Mouse (Mus musculus): Measurements from ENCODE around the gene Micu1. TPM values are rescaled to one million over a fixed set of nuclear protein-coding genes. Genes with fewer than 3 reads are reported as not detected.

Gene Micu1
- polyA plus RNA-seq, 1 experiment, result 57.5 TPM

GRCm38 (mm10) chr10:59877421-59878117, 175.3 kb downstream of the Micu1 start:
- TF ChIP-seq CTCF (IDR thresholded peaks at IDR 0.05; ENCODE audit: borderline replicate concordance, control insufficient read depth, extremely low read depth, insufficient read depth, low read length, poor library complexity) (no peak), POLR2A (IDR thresholded peaks at IDR 0.05; ENCODE audit: control insufficient read depth, extremely low read depth, insufficient read depth, low read length, poor library complexity) (no peak)
- Histone ChIP-seq H3K4me3 (ENCODE audit: control insufficient read depth, insufficient read depth, low read length) (no peak overlapping the region), H3K27ac (ENCODE audit: control insufficient read depth, insufficient read depth, low read length) (no peak overlapping the region), H3K4me1 (replicated peaks; ENCODE audit: control insufficient read depth, insufficient read depth, low read length) (peaks cover 2% of the 10 kb centered on the region; the same call in 1 of the 2 replicates), H3K36me3 (ENCODE audit: control insufficient read depth, insufficient read depth, low read length) (no peaks in the 10 kb centered on the region), H3K27me3 (ENCODE audit: control insufficient read depth, insufficient read depth, low read length) (no peaks in the 10 kb centered on the region)
- DNase-seq, result no peak
- WGBS, result 87% methylated on average over 15 of the region's 15 CpGs

GRCm38 (mm10) chr10:59878823-59879222, 176.5 kb downstream of the Micu1 start:
- no peaks in the 10 kb centered on the region for H3K36me3 ChIP-seq (ENCODE audit: control insufficient read depth, insufficient read depth, low read length)
- DNase-seq, result no peak
- H3K4me1 ChIP-seq (replicated peaks; ENCODE audit: control insufficient read depth, insufficient read depth, low read length), result peaks cover 2% of the 10 kb centered on the region; the same call in 1 of the 2 replicates
- no peak overlapping the region for H3K4me3 ChIP-seq (ENCODE audit: control insufficient read depth, insufficient read depth, low read length)
- no peaks in the 10 kb centered on the region for H3K27me3 ChIP-seq (ENCODE audit: control insufficient read depth, insufficient read depth, low read length)
- no peak overlapping the region for H3K27ac ChIP-seq (ENCODE audit: control insufficient read depth, insufficient read depth, low read length)
- WGBS, result 15% methylated on average over 5 of the region's 5 CpGs
- TF ChIP-seq POLR2A (IDR thresholded peaks at IDR 0.05; ENCODE audit: control insufficient read depth, extremely low read depth, insufficient read depth, low read length, poor library complexity), result no peak
- no peak for TF ChIP-seq CTCF (IDR thresholded peaks at IDR 0.05; ENCODE audit: borderline replicate concordance, control insufficient read depth, extremely low read depth, insufficient read depth, low read length, poor library complexity)

GRCm38 (mm10) chr10:59879255-59880028, 177.2 kb downstream of the Micu1 start, which contains the start of gene Dnajb12:
Gene Dnajb12 (plus strand): TSS chr10:59879556.
- Histone ChIP-seq H3K36me3 (ENCODE audit: control insufficient read depth, insufficient read depth, low read length) (no peaks in the 10 kb centered on the region), H3K27me3 (ENCODE audit: control insufficient read depth, insufficient read depth, low read length) (no peaks in the 10 kb centered on the region), H3K4me3 (ENCODE audit: control insufficient read depth, insufficient read depth, low read length) (peak within 1 kb of the TSS; percentile 78), H3K4me1 (replicated peaks; ENCODE audit: control insufficient read depth, insufficient read depth, low read length) (peaks cover 2% of the 10 kb centered on the region; the same call in 1 of the 2 replicates), H3K27ac (ENCODE audit: control insufficient read depth, insufficient read depth, low read length) (peak within 1 kb of the TSS; percentile 79)
- peak; percentile 94 for DNase-seq
- under 1% methylated on average over 80 of the region's 80 CpGs for WGBS
- TF ChIP-seq POLR2A (IDR thresholded peaks at IDR 0.05; ENCODE audit: control insufficient read depth, extremely low read depth, insufficient read depth, low read length, poor library complexity) (peak; percentile 72), CTCF (IDR thresholded peaks at IDR 0.05; ENCODE audit: borderline replicate concordance, control insufficient read depth, extremely low read depth, insufficient read depth, low read length, poor library complexity) (0 out of 2 replicates have a peak, but pooled peaks have one; percentile 31)

DNA sequence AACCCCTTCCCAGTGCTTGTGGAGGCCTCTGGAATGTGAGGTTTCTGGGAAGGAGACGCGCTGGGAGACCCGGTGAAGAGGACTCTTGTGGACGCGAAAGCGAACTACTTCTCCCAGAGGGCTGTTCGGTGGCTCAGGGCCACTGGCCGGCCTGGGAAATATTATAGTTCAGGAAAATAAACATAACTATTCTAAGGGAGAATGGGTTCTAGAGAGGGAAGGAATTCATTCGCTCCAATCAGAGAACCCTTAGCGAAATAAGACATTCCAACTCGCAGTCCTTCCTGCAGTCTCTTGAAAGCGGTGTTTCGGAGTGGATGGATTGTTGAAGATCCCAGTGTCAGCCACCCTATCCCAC, 177.7 kb downstream of the Micu1 start:
- TF ChIP-seq CTCF (IDR thresholded peaks at IDR 0.05; ENCODE audit: borderline replicate concordance, control insufficient read depth, extremely low read depth, insufficient read depth, low read length, poor library complexity) (no peak), POLR2A (IDR thresholded peaks at IDR 0.05; ENCODE audit: control insufficient read depth, extremely low read depth, insufficient read depth, low read length, poor library complexity) (no peak)
- H3K4me3 ChIP-seq (ENCODE audit: control insufficient read depth, insufficient read depth, low read length), result peak overlapping the region; percentile 78
- peaks cover 7% of the 10 kb centered on the region for H3K4me1 ChIP-seq (replicated peaks; ENCODE audit: control insufficient read depth, insufficient read depth, low read length)
- H3K27ac ChIP-seq (ENCODE audit: control insufficient read depth, insufficient read depth, low read length), result peak overlapping the region; percentile 10; the same call in 1 of the 2 replicates
- under 1% methylated on average over 13 of the region's 13 CpGs for WGBS
- no peak for DNase-seq
- no peaks in the 10 kb centered on the region for H3K27me3 ChIP-seq (ENCODE audit: control insufficient read depth, insufficient read depth, low read length)
- no peaks in the 10 kb centered on the region for H3K36me3 ChIP-seq (ENCODE audit: control insufficient read depth, insufficient read depth, low read length)

DNA sequence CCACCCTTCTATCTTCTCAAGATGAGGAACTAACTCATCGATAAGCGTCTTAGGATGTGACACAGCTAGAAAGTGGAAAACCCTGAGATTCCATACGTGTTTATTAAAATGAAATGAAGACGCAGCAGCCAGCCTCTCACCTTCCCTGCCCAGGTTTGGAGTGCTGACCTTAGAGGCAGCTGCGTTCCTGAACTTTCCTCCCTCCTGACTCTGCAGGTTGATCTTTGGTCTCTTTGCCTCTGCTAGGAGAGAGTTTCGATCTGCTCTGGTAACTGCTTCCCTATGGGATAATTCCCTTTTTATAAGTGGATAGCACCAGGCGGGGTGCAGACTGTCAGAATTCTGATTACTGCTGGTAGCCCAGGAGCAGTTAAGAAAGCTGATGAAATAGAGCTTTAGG, 178.6 kb downstream of the Micu1 start:
- no peaks in the 10 kb centered on the region for H3K36me3 ChIP-seq (ENCODE audit: control insufficient read depth, insufficient read depth, low read length)
- H3K27me3 ChIP-seq (ENCODE audit: control insufficient read depth, insufficient read depth, low read length), result no peaks in the 10 kb centered on the region
- TF ChIP-seq CTCF (IDR thresholded peaks at IDR 0.05; ENCODE audit: borderline replicate concordance, control insufficient read depth, extremely low read depth, insufficient read depth, low read length, poor library complexity), result no peak
- H3K4me1 ChIP-seq (replicated peaks; ENCODE audit: control insufficient read depth, insufficient read depth, low read length), result peaks cover 15% of the 10 kb centered on the region
- H3K4me3 ChIP-seq (ENCODE audit: control insufficient read depth, insufficient read depth, low read length), result no peak overlapping the region
- H3K27ac ChIP-seq (ENCODE audit: control insufficient read depth, insufficient read depth, low read length), result no peak overlapping the region
- WGBS, result 61% methylated on average over 7 of the region's 7 CpGs
- DNase-seq, result no peak

GRCm38 (mm10) chr10:59884327-59885173, 182.3 kb downstream of the Micu1 start:
- H3K36me3 ChIP-seq (ENCODE audit: control insufficient read depth, insufficient read depth, low read length), result no peaks in the 10 kb centered on the region
- H3K4me3 ChIP-seq (ENCODE audit: control insufficient read depth, insufficient read depth, low read length), result no peak overlapping the region
- DNase-seq, result no peak
- H3K27ac ChIP-seq (ENCODE audit: control insufficient read depth, insufficient read depth, low read length), result peak overlapping the region; percentile 1; the same call in 1 of the 2 replicates
- WGBS, result 93% methylated on average over 10 of the region's 10 CpGs
- no peak for TF ChIP-seq POLR2A (IDR thresholded peaks at IDR 0.05; ENCODE audit: control insufficient read depth, extremely low read depth, insufficient read depth, low read length, poor library complexity)
- no peak for TF ChIP-seq CTCF (IDR thresholded peaks at IDR 0.05; ENCODE audit: borderline replicate concordance, control insufficient read depth, extremely low read depth, insufficient read depth, low read length, poor library complexity)
- H3K4me1 ChIP-seq (replicated peaks; ENCODE audit: control insufficient read depth, insufficient read depth, low read length), result peaks cover 23% of the 10 kb centered on the region
- H3K27me3 ChIP-seq (ENCODE audit: control insufficient read depth, insufficient read depth, low read length), result no peaks in the 10 kb centered on the region

All from thymus, adult 2 months (tissue).